Mouse (Mus musculus) spleen, embryonic (tissue): ENCODE measurements around the gene Pde6b.

ENCODE experiments used
- CTCF ChIA-PET: fragments of 350-600 bp; sonication (Branson Sonifier 250); formaldehyde crosslinking; loops from one replicate; lab custom pipeline; 2022; lab: Charles Lee

The Pde6b gene

GRCm38 (mm10) chr5:108461082-108462065 lies 73.2 kb downstream of the Pde6b start, which contains the start of gene Pcgf3:
Gene Pcgf3, plus strand, starts transcription at chr5:108461232.
- CTCF ChIA-PET: no interaction called here

DNA sequence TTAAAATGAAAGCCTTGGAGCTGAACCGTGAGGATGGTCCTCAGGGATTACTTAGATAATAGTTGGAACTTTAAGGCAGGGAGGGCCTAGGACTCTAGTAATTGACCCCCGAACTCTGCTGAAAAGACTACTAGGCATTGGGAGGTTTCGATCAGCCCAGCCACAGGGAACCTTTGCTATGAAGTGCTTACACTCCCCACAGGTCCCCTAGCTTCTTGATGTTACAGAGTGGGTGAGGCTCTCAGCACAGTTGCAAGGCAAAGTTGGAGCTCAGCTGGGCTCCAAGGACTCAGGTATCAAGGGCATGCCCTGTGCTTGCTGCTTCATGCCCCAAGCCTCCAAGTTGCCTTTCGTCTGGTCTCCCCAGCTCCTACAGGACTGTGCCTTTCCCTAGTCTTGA lies 74.3 kb downstream of the Pde6b start:
- CTCF ChIA-PET: no interaction called here

DNA sequence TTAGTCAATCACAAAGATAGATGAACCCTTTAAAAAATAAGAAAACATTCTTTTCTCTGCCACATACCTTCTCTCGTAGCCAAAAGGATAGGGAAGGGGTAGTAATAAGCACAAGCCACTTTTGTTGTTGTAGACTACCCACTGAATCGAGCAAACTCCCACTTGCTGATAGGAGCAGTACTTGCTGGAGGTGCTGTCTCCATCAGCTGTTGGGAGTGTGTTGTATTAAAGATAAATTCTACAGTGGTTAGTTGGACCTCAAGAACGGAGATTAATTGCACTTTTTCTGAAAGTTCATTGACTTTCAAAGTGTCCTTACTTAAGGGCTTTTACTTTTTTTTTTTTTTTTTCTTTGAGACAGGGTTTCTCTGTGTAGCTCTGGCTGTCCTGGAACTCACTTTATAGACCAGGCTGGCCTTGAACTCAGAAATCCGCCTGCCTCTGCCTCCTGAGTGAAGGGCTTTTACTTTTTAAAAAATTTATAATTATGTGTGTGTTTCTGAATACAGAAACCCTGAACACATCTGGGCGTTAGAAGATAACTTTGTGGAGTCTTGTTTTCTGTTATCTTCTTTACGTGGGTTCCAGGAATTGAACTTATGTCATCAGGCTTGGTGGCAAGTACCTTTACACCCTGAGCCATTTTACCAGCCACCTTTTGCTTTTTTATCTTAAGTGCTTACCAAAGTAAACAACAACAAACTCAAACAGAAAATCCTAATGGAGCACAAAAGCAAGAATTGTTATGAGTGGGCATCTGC lies 77.1 kb downstream of the Pde6b start:
- CTCF ChIA-PET: no interaction called here

- CTCF ChIA-PET: no interaction called here
These were observed 78.5 kb downstream of the Pde6b start for GRCm38 (mm10) chr5:108466647-108467046.

GRCm38 (mm10) chr5:108469617-108470016 lies 81.4 kb downstream of the Pde6b start:
- CTCF ChIA-PET: interaction anchor here (0.7 kb wide), 1 partner anchor 16 kb away, joined by 3 read pairs; no protein-coding TSS in a partner anchor

DNA sequence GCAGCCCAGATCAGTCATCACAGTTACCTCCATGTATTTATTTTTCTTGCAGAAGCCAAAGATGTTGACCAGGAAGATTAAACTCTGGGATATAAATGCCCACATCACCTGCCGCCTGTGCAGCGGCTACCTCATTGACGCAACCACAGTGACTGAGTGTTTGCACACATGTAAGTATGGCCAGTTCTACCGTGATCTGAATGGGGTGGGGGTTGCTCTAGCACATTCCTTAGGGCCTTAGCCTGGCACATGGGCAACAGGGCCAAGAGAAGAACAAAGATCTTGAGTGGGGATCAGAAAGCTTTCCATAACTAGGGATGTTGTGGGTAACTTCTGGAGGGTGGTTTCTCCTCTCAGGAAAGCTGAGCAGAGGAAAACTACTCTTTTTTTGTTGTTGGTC lies 85.5 kb downstream of the Pde6b start:
- CTCF ChIA-PET: no interaction called here

- CTCF ChIA-PET: no interaction called here
These were observed 87.8 kb downstream of the Pde6b start for GRCm38 (mm10) chr5:108475977-108476376.
